Mouse (Mus musculus): ENCODE measurements around the gene Lias.

DNA sequence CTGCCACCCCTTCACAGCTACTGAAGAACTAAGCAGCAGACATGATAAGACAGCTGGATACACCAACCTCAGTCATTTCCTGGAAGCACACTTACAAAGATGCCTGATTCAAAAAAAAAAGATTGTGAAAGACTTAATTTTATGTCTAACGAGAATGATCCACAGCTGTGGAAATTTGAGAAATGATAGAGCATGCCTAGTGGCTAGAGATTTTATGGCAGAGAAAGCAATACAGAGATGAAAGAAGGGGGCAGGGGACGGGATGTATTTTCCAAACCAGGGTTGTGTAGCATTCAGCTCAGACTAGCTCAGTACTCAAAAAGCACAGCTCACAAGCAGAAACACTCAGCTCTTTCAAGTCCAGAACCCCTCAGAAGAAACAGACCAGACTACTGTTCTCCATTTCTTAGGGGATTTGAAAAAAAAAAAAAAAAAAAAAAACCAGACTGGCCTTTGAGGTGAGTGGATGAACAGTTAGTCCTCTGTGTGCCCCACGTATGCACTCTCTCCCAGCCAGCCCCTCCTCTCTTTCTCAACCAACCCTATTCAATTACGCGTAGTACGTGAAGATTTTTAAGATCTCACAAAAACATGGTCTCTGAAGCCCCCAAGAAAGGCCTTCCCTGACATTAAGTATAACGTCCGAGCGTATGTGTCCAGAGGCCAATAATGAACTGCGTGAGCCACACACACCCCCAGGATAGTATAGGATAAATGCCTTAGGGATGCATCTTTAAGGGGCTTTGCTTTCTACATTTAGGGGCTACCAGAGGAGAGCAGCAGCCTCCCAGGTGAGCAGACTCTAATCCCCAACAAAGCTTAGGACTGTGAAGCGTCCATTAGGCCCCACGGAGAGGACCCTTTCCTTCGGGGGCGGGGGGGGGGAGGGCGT lies 43.4 kb downstream of the Lias start:
- TF ChIP-seq POLR2A (IDR thresholded peaks at IDR 0.05; ENCODE audit: low read depth, low read length) (no peak), CTCF (IDR thresholded peaks at IDR 0.05; ENCODE audit: borderline replicate concordance, insufficient read depth, low read length) (no peak)
